Mouse (Mus musculus) ES-E14 (cell line): ENCODE data around the gene Cela3b. TPM values are rescaled to one million over a fixed set of nuclear protein-coding genes. Genes with fewer than 3 reads are reported as not detected.

Experiments used
- DNase-seq: peaks from one replicate; pipeline ENCODE4 v3.0.0-alpha.2; 2013; ENCODE audit warnings: low read depth, low spot score
- H3K27ac ChIP-seq: 2 replicates; pipeline ENCODE4 v1.5.1; 2012; ENCODE audit warnings: low read depth, mild to moderate bottlenecking, low read length, moderate library complexity, mixed read lengths; ENCODE audit not compliant: poor library complexity, insufficient read depth, severe bottlenecking
- H3K36me3 ChIP-seq: 2 replicates; pipeline ENCODE4 v1.6.1; 2012; ENCODE audit warnings: mild to moderate bottlenecking, low read length, moderate library complexity, mixed read lengths; ENCODE audit not compliant: control insufficient read depth, poor library complexity, insufficient read depth, severe bottlenecking
- H3K4me1 ChIP-seq, 2 experiments: fragments of 150-350 bp in 1 of 2; sonication (generic) in 1 of 2; 2 replicates each; pipeline ENCODE4 v1.6.1; 2012; ENCODE audit warnings: low read length in 2 of 2, mild to moderate bottlenecking in 1 of 2, mixed read lengths in 1 of 2; ENCODE audit not compliant: control insufficient read depth in 2 of 2, insufficient read depth in 2 of 2, poor library complexity in 1 of 2
- H3K4me3 ChIP-seq, 2 experiments: fragments of 150-350 bp in 1 of 2; sonication (generic) in 1 of 2; 2 replicates each; pipeline ENCODE4 v1.5.1; 2012; ENCODE audit warnings: low read length in 2 of 2, low read depth in 1 of 2, mild to moderate bottlenecking in 1 of 2, mixed read lengths in 1 of 2; ENCODE audit not compliant: insufficient read depth in 1 of 2, poor library complexity in 1 of 2, severe bottlenecking in 1 of 2
- H3K9ac ChIP-seq: 2 replicates; pipeline ENCODE4 v1.6.1; 2012; ENCODE audit warnings: low read depth, mild to moderate bottlenecking, low read length, mixed read lengths; ENCODE audit not compliant: poor library complexity, insufficient read depth, severe bottlenecking
- H3K9me3 ChIP-seq: fragments of 150-350 bp; sonication (generic); 2 replicates; pipeline ENCODE4 v1.6.1; 2012; ENCODE audit warnings: low read depth, mild to moderate bottlenecking, low read length; ENCODE audit not compliant: control insufficient read depth, insufficient read depth
- CHD2 ChIP-seq: IDR thresholded peaks from 2 replicates; pipeline ENCODE4 v1.6.1; 2014; ENCODE audit warnings: mild to moderate bottlenecking, low read depth, low read length, inconsistent platforms
- HCFC1 ChIP-seq: IDR thresholded peaks from 2 replicates; pipeline ENCODE4 v1.6.1; 2012; ENCODE audit warnings: low read length, inconsistent platforms, borderline replicate concordance; ENCODE audit not compliant: insufficient read depth
- MAFK ChIP-seq: IDR thresholded peaks from 2 replicates; pipeline ENCODE4 v1.6.1; 2014; ENCODE audit warnings: mild to moderate bottlenecking, low read depth, low read length, inconsistent platforms; ENCODE audit not compliant: insufficient read depth
- ZC3H11A ChIP-seq: IDR thresholded peaks from 2 replicates; pipeline ENCODE4 v1.6.1; 2012; ENCODE audit warnings: low read depth, mild to moderate bottlenecking, inconsistent platforms, low read length, borderline replicate concordance
- ZNF384 ChIP-seq: IDR thresholded peaks from 2 replicates; pipeline ENCODE4 v1.6.1; 2012; ENCODE audit warnings: low read depth, low read length, inconsistent platforms
- in situ Hi-C, 2 experiments: fragments of 600-800 bp; cut with MboI; formaldehyde crosslinking; loops; one replicate each; pipeline ENCODE4 v1.15.1; 2025; ENCODE audit warnings: low sequenced_read_pairs in 2 of 2, inconsistent platforms in 1 of 2; ENCODE audit not compliant: unreplicated experiment in 2 of 2
- total RNA-seq: library from RNA; depleted of rRNA; stranded (reverse); fragments of 300-350 nt; gene quantifications from 2 replicates; pipeline ENCODE4 v1.2.3, GENCODE M21; 2012

Gene Cela3b
- total RNA-seq, 1 experiment = not detected

DNA sequence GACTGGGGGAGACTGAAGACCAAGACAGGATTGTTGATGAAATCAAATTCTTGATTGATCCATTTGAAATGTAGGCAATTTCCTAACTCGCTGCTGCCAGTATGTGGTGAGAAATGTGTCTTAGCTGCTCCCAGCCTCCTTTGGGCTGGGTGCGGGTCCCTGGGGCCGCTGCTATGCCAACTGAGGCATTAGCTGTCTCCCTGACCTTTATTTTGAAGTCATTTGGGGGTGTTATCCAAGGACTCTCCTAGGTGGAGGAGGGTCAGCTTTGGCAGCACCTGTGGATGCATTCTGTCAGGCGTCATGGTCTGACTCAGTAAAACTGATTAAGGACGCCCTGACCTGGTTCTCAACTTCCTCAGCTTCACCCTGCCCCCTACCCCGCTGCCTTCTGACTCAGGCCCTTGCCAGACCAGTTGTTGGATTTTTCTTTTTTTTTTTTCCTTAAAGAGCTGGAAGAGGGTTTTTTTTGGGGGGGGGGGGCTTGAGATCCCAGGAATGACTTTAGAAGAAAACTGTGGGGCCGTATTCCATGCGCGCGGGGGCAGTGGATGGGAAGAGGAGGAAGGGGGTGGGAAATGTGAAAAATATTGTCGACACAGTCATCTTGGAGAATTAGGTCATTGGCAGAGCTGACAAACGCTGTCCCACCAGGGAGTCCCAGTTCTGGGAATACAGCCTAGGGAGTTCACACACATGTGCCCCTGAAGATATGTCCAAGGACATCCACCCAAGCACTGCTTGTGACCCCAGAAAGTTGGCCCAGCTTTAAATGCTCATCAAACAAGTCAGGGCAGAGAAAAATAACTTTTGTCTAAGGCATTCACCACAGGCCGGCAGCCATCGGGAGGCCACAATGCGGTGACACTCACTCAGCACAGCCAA lies 33.5 kb downstream of the Cela3b start:
- H3K27ac ChIP-seq = no peak overlapping the region
- in situ Hi-C loops = no loop called here
- no peak overlapping the region for H3K4me3 ChIP-seq
- H3K9ac ChIP-seq = no peak overlapping the region
- no peak for DNase-seq
- H3K36me3 ChIP-seq = no peaks in the 10 kb centered on the region
- no peaks in the 10 kb centered on the region for H3K4me1 ChIP-seq
- H3K9me3 ChIP-seq = no peaks in the 10 kb centered on the region
- no peak for TF ChIP-seq ZC3H11A
- no peak for TF ChIP-seq HCFC1
- TF ChIP-seq CHD2 = no peak
- TF ChIP-seq MAFK = no peak
- TF ChIP-seq ZNF384 = no peak

DNA sequence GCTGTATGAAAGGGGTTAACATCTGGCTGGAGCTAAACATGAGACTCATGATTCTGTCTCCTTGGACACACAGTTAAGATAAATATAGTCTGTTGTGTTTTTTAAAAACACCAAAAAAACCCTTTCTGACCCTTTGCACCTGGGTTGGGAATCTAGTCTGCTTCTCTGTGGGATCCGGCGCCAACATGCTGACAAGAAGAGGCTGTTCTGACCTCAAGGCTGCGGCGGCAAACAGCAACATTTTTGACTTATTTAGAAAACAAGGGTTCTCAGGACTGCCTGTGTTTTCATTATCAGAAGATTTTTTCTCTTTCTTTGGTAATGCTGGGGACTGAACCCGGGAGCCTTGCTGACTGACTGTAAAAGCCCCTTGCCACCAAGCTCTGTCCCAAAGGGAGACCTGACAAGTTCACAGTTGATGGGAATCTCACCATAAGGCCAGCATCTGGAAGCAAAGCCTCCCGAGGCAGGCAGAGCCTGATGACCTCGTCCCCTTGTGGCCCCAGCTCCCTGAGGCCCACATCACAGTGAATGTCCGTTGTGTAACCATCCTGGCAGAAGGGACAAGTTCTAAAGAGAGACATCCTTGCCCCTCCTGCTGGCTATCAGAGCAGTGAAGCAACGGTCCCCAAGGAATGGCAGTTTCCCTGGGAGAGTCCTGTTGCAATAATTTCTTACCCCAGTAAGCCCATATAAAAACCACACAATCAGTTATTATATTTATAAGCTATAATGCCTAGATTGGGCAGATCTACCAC lies 36.8 kb downstream of the Cela3b start:
- H3K36me3 ChIP-seq = no peaks in the 10 kb centered on the region
- no peak overlapping the region for H3K9ac ChIP-seq
- in situ Hi-C loops = no loop called here
- no peak overlapping the region for H3K27ac ChIP-seq
- no peaks in the 10 kb centered on the region for H3K9me3 ChIP-seq
- no peak for DNase-seq
- TF ChIP-seq ZC3H11A = no peak
- no peak for TF ChIP-seq MAFK
- no peak for TF ChIP-seq CHD2
- TF ChIP-seq ZNF384 = no peak
- TF ChIP-seq HCFC1 = no peak
- no peak overlapping the region for H3K4me3 ChIP-seq
- no peaks in the 10 kb centered on the region for H3K4me1 ChIP-seq

- no peak overlapping the region for H3K9ac ChIP-seq
- no peaks in the 10 kb centered on the region for H3K9me3 ChIP-seq
- in situ Hi-C loops = no loop called here
- no peaks in the 10 kb centered on the region for H3K36me3 ChIP-seq
- no peak for TF ChIP-seq CHD2
- TF ChIP-seq ZNF384 = no peak
- no peak for TF ChIP-seq ZC3H11A
- no peak for TF ChIP-seq HCFC1
- TF ChIP-seq MAFK = no peak
- H3K4me3 ChIP-seq = no peak overlapping the region
- no peaks in the 10 kb centered on the region for H3K4me1 ChIP-seq
- H3K27ac ChIP-seq = no peak overlapping the region
- no peak for DNase-seq
Measured at GRCm38 (mm10) chr4:137392874-137393273, 37.5 kb downstream of the Cela3b start.

DNA sequence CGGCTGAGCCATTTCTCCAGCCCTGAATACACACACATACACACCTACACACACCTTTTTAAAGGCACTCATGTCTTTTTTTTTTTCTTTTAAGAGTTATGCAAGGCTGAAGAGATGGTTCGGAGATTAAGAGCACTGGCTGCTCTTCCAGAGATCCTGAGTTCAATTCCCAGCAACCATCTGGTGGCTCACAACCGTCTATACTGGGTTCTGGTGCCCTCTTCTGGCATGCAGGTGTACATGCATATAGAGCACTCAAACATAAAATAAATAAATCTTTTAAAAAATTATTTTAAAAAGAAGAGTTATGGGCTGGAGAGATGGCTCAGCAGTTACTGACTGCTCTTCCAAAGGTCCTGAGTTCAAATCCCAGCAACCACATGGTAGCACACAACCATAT lies 39.1 kb downstream of the Cela3b start:
- in situ Hi-C loops = no loop called here

More for the DNA sequence above, 39.1 kb downstream of the Cela3b start:
- no peak overlapping the region for H3K4me3 ChIP-seq
- no peaks in the 10 kb centered on the region for H3K9me3 ChIP-seq
- DNase-seq = no peak
- no peaks in the 10 kb centered on the region; a peak in 1 of 4 replicates for H3K4me1 ChIP-seq
- H3K9ac ChIP-seq = no peak overlapping the region
- H3K36me3 ChIP-seq = no peaks in the 10 kb centered on the region
- TF ChIP-seq HCFC1 (no peak), ZNF384 (no peak)
- H3K27ac ChIP-seq = no peak overlapping the region
